Mouse (Mus musculus): ENCODE measurements around the gene Fam196a. TPM values are rescaled to one million over a fixed set of nuclear protein-coding genes. Genes with fewer than 3 reads are reported as not detected.

Gene Fam196a
- polyA plus RNA-seq, 1 experiment from 2014 or later = 0.55 TPM

- Histone ChIP-seq H3K9ac (ENCODE audit: low read depth, low read length) (no peak overlapping the region), H3K4me1 (replicated peaks; ENCODE audit: control insufficient read depth, insufficient read depth, low read length) (no peaks in the 10 kb centered on the region), H3K27ac (ENCODE audit: low read depth, low read length) (no peak overlapping the region), H3K36me3 (ENCODE audit: control insufficient read depth, insufficient read depth) (peaks cover 8% of the 10 kb centered on the region; the same call in 1 of the 2 replicates), H3K27me3 (replicated peaks; ENCODE audit: control insufficient read depth, insufficient read depth, low read length) (no peaks in the 10 kb centered on the region), H3K4me3 (ENCODE audit: low read depth, low read length) (no peak overlapping the region), H3K9me3 (ENCODE audit: control insufficient read depth) (no peaks in the 10 kb centered on the region), H3K4me2 (replicated peaks; ENCODE audit: low read depth) (no peak overlapping the region)
- TF ChIP-seq CTCF (IDR thresholded peaks at IDR 0.05; ENCODE audit: low read depth) = peak; percentile 67
- ATAC-seq = peak; percentile 25; the same call in 1 of the 2 replicates
- WGBS = 77% methylated on average over 4 of the region's 4 CpGs
Measured at GRCm38 (mm10) chr7:134892972-134893371, 45.3 kb downstream of the Fam196a start.

- Histone ChIP-seq H3K4me3 (ENCODE audit: low read depth, low read length) (no peak overlapping the region), H3K27ac (ENCODE audit: low read depth, low read length) (no peak overlapping the region), H3K27me3 (replicated peaks; ENCODE audit: control insufficient read depth, insufficient read depth, low read length) (no peaks in the 10 kb centered on the region), H3K4me1 (replicated peaks; ENCODE audit: control insufficient read depth, insufficient read depth, low read length) (no peaks in the 10 kb centered on the region), H3K9me3 (ENCODE audit: control insufficient read depth) (no peaks in the 10 kb centered on the region), H3K4me2 (replicated peaks; ENCODE audit: low read depth) (no peak overlapping the region), H3K9ac (ENCODE audit: low read depth, low read length) (no peak overlapping the region), H3K36me3 (ENCODE audit: control insufficient read depth, insufficient read depth) (peaks cover 8% of the 10 kb centered on the region; the same call in 1 of the 2 replicates)
- no peak for TF ChIP-seq CTCF (IDR thresholded peaks at IDR 0.05; ENCODE audit: low read depth)
- WGBS = 95% methylated on average over 13 of the region's 13 CpGs
- ATAC-seq = no peak
Measured at GRCm38 (mm10) chr7:134892449-134892871, 45.8 kb downstream of the Fam196a start.

GRCm38 (mm10) chr7:134883516-134883915, 54.7 kb downstream of the Fam196a start:
- TF ChIP-seq CTCF (IDR thresholded peaks at IDR 0.05; ENCODE audit: low read depth) = no peak
- H3K27me3 ChIP-seq (replicated peaks; ENCODE audit: control insufficient read depth, insufficient read depth, low read length) = no peaks in the 10 kb centered on the region
- 76% methylated on average over 6 of the region's 6 CpGs for WGBS

GRCm38 (mm10) chr7:134880431-134880830, 57.8 kb downstream of the Fam196a start:
- no peak overlapping the region for H3K9ac ChIP-seq (ENCODE audit: low read depth, low read length)
- no peaks in the 10 kb centered on the region for H3K9me3 ChIP-seq (ENCODE audit: control insufficient read depth)
- no peak overlapping the region for H3K4me2 ChIP-seq (replicated peaks; ENCODE audit: low read depth)
- no peak for TF ChIP-seq CTCF (IDR thresholded peaks at IDR 0.05; ENCODE audit: low read depth)
- no peak for ATAC-seq
- H3K27me3 ChIP-seq (replicated peaks; ENCODE audit: control insufficient read depth, insufficient read depth, low read length) = no peaks in the 10 kb centered on the region
- no peak overlapping the region for H3K27ac ChIP-seq (ENCODE audit: low read depth, low read length)
- H3K4me1 ChIP-seq (replicated peaks; ENCODE audit: control insufficient read depth, insufficient read depth, low read length) = no peaks in the 10 kb centered on the region
- peaks cover 21% of the 10 kb centered on the region; the same call in 1 of the 2 replicates for H3K36me3 ChIP-seq (ENCODE audit: control insufficient read depth, insufficient read depth)
- 66% methylated on average over 6 of the region's 6 CpGs for WGBS
- no peak overlapping the region for H3K4me3 ChIP-seq (ENCODE audit: low read depth, low read length)

More at GRCm38 (mm10) chr7:134883516-134883915, 54.7 kb downstream of the Fam196a start:
- Histone ChIP-seq H3K9me3 (ENCODE audit: control insufficient read depth) (no peaks in the 10 kb centered on the region), H3K4me1 (replicated peaks; ENCODE audit: control insufficient read depth, insufficient read depth, low read length) (no peaks in the 10 kb centered on the region), H3K4me3 (ENCODE audit: low read depth, low read length) (no peak overlapping the region), H3K27ac (ENCODE audit: low read depth, low read length) (no peak overlapping the region), H3K36me3 (ENCODE audit: control insufficient read depth, insufficient read depth) (0 out of 2 replicates have a peak, but pooled peaks cover 10% of the 10 kb centered on the region), H3K9ac (ENCODE audit: low read depth, low read length) (no peak overlapping the region), H3K4me2 (replicated peaks; ENCODE audit: low read depth) (no peak overlapping the region)
- no peak for ATAC-seq

GRCm38 (mm10) chr7:134878985-134879384, 59.2 kb downstream of the Fam196a start:
- 90% methylated on average over 6 of the region's 6 CpGs for WGBS
- no peaks in the 10 kb centered on the region for H3K4me1 ChIP-seq (replicated peaks; ENCODE audit: control insufficient read depth, insufficient read depth, low read length)
- no peak for TF ChIP-seq CTCF (IDR thresholded peaks at IDR 0.05; ENCODE audit: low read depth)
- ATAC-seq = no peak
- H3K9ac ChIP-seq (ENCODE audit: low read depth, low read length) = no peak overlapping the region
- no peak overlapping the region for H3K4me3 ChIP-seq (ENCODE audit: low read depth, low read length)
- H3K9me3 ChIP-seq (ENCODE audit: control insufficient read depth) = no peaks in the 10 kb centered on the region
- H3K27me3 ChIP-seq (replicated peaks; ENCODE audit: control insufficient read depth, insufficient read depth, low read length) = no peaks in the 10 kb centered on the region
- H3K36me3 ChIP-seq (ENCODE audit: control insufficient read depth, insufficient read depth) = peaks cover 27% of the 10 kb centered on the region
- H3K4me2 ChIP-seq (replicated peaks; ENCODE audit: low read depth) = no peak overlapping the region
- no peak overlapping the region for H3K27ac ChIP-seq (ENCODE audit: low read depth, low read length)

GRCm38 (mm10) chr7:134872981-134873380, 65.2 kb downstream of the Fam196a start:
- Histone ChIP-seq H3K27me3 (replicated peaks; ENCODE audit: control insufficient read depth, insufficient read depth, low read length) (no peaks in the 10 kb centered on the region), H3K9ac (ENCODE audit: low read depth, low read length) (no peak overlapping the region), H3K9me3 (ENCODE audit: control insufficient read depth) (no peaks in the 10 kb centered on the region), H3K4me1 (replicated peaks; ENCODE audit: control insufficient read depth, insufficient read depth, low read length) (no peaks in the 10 kb centered on the region), H3K4me3 (ENCODE audit: low read depth, low read length) (no peak overlapping the region), H3K27ac (ENCODE audit: low read depth, low read length) (no peak overlapping the region), H3K4me2 (replicated peaks; ENCODE audit: low read depth) (no peak overlapping the region), H3K36me3 (ENCODE audit: control insufficient read depth, insufficient read depth) (peaks cover 21% of the 10 kb centered on the region)
- 93% methylated on average over 7 of the region's 7 CpGs for WGBS
- TF ChIP-seq CTCF (IDR thresholded peaks at IDR 0.05; ENCODE audit: low read depth) = no peak
- ATAC-seq = no peak

- H3K9me3 ChIP-seq (ENCODE audit: control insufficient read depth) = no peaks in the 10 kb centered on the region
- H3K4me3 ChIP-seq (ENCODE audit: low read depth, low read length) = no peak overlapping the region
- no peak for ATAC-seq
- peaks cover 18% of the 10 kb centered on the region for H3K36me3 ChIP-seq (ENCODE audit: control insufficient read depth, insufficient read depth)
- H3K27me3 ChIP-seq (replicated peaks; ENCODE audit: control insufficient read depth, insufficient read depth, low read length) = no peaks in the 10 kb centered on the region
- 86% methylated on average over 3 of the region's 3 CpGs for WGBS
- no peak overlapping the region for H3K9ac ChIP-seq (ENCODE audit: low read depth, low read length)
- H3K27ac ChIP-seq (ENCODE audit: low read depth, low read length) = no peak overlapping the region
- TF ChIP-seq CTCF (IDR thresholded peaks at IDR 0.05; ENCODE audit: low read depth) = no peak
- no peaks in the 10 kb centered on the region for H3K4me1 ChIP-seq (replicated peaks; ENCODE audit: control insufficient read depth, insufficient read depth, low read length)
- H3K4me2 ChIP-seq (replicated peaks; ENCODE audit: low read depth) = no peak overlapping the region
Measured at GRCm38 (mm10) chr7:134872511-134872910, 65.7 kb downstream of the Fam196a start.
